Mouse (Mus musculus): ENCODE measurements around the gene Dock8. TPM values are rescaled to one million over a fixed set of nuclear protein-coding genes. Genes with fewer than 3 reads are reported as not detected.

Dock8 gene
- polyA plus RNA-seq, 1 experiment from 2014 or later, result 9.0 TPM

- 0 out of 2 replicates have a peak, but pooled peaks cover 9% of the 10 kb centered on the region for H3K4me1 ChIP-seq (replicated peaks; ENCODE audit: insufficient read depth, low read length)
- ATAC-seq (replicated peaks; ENCODE audit: low FRiP score, low read depth) (no peak), DNase-seq (ENCODE audit: low spot score) (no peak)
- H3K4me3 ChIP-seq (replicated peaks; ENCODE audit: low read depth, low read length), result no peak overlapping the region
- no peaks in the 10 kb centered on the region for H3K27me3 ChIP-seq (ENCODE audit: insufficient read depth, low read length)
- no peaks in the 10 kb centered on the region for H3K9me3 ChIP-seq (replicated peaks; ENCODE audit: low read length)
- 85% methylated on average over 9 of the region's 9 CpGs for WGBS
- TF ChIP-seq CTCF (IDR thresholded peaks at IDR 0.05; ENCODE audit: low read depth), result no peak
- no peak overlapping the region for H3K9ac ChIP-seq (ENCODE audit: low read depth, low read length)
- H3K36me3 ChIP-seq (ENCODE audit: insufficient read depth, low read length), result no peaks in the 10 kb centered on the region
- no peak overlapping the region for H3K27ac ChIP-seq
- H3K4me2 ChIP-seq (ENCODE audit: low read length), result no peak overlapping the region
Measured at GRCm38 (mm10) chr19:25062188-25062856, 63.0 kb downstream of the Dock8 start.

GRCm38 (mm10) chr19:25062857-25063240 is 63.5 kb downstream of the Dock8 start:
- ATAC-seq (replicated peaks; ENCODE audit: low FRiP score, low read depth), result no peak
- no peak overlapping the region for H3K4me3 ChIP-seq (replicated peaks; ENCODE audit: low read depth, low read length)

GRCm38 (mm10) chr19:25066229-25066628 is 66.9 kb downstream of the Dock8 start:
- Histone ChIP-seq H3K4me1 (replicated peaks; ENCODE audit: insufficient read depth, low read length) (no peaks in the 10 kb centered on the region), H3K36me3 (ENCODE audit: insufficient read depth, low read length) (no peaks in the 10 kb centered on the region), H3K4me3 (replicated peaks; ENCODE audit: low read depth, low read length) (no peak overlapping the region), H3K27ac (no peak overlapping the region), H3K9ac (ENCODE audit: low read depth, low read length) (no peak overlapping the region), H3K9me3 (replicated peaks; ENCODE audit: low read length) (no peaks in the 10 kb centered on the region), H3K4me2 (ENCODE audit: low read length) (no peak overlapping the region), H3K27me3 (ENCODE audit: insufficient read depth, low read length) (no peaks in the 10 kb centered on the region)
- ATAC-seq (replicated peaks; ENCODE audit: low FRiP score, low read depth), result no peak
- 73% methylated on average over 9 of the region's 9 CpGs for WGBS
- DNase-seq (ENCODE audit: low spot score), result no peak
- no peak for TF ChIP-seq CTCF (IDR thresholded peaks at IDR 0.05; ENCODE audit: low read depth)

More at GRCm38 (mm10) chr19:25062857-25063240, 63.5 kb downstream of the Dock8 start:
- H3K9ac ChIP-seq (ENCODE audit: low read depth, low read length), result no peak overlapping the region
- H3K4me1 ChIP-seq (replicated peaks; ENCODE audit: insufficient read depth, low read length), result 0 out of 2 replicates have a peak, but pooled peaks cover 9% of the 10 kb centered on the region
- WGBS, result 86% methylated on average over 2 of the region's 2 CpGs
- no peaks in the 10 kb centered on the region for H3K27me3 ChIP-seq (ENCODE audit: insufficient read depth, low read length)
- no peak for TF ChIP-seq CTCF (IDR thresholded peaks at IDR 0.05; ENCODE audit: low read depth)
- no peaks in the 10 kb centered on the region for H3K9me3 ChIP-seq (replicated peaks; ENCODE audit: low read length)
- DNase-seq (ENCODE audit: low spot score), result no peak
- no peak overlapping the region for H3K4me2 ChIP-seq (ENCODE audit: low read length)
- H3K36me3 ChIP-seq (ENCODE audit: insufficient read depth, low read length), result no peaks in the 10 kb centered on the region
- H3K27ac ChIP-seq, result no peak overlapping the region

- no peak for TF ChIP-seq CTCF (IDR thresholded peaks at IDR 0.05; ENCODE audit: low read depth)
- no peak overlapping the region for H3K4me3 ChIP-seq (replicated peaks; ENCODE audit: low read depth, low read length)
- no peaks in the 10 kb centered on the region for H3K36me3 ChIP-seq (ENCODE audit: insufficient read depth, low read length)
- DNase-seq (ENCODE audit: low spot score), result no peak
- H3K27ac ChIP-seq, result no peak overlapping the region
- no peaks in the 10 kb centered on the region for H3K9me3 ChIP-seq (replicated peaks; ENCODE audit: low read length)
- ATAC-seq (replicated peaks; ENCODE audit: low FRiP score, low read depth), result no peak
- H3K27me3 ChIP-seq (ENCODE audit: insufficient read depth, low read length), result no peaks in the 10 kb centered on the region
- H3K4me1 ChIP-seq (replicated peaks; ENCODE audit: insufficient read depth, low read length), result no peaks in the 10 kb centered on the region
- no peak overlapping the region for H3K9ac ChIP-seq (ENCODE audit: low read depth, low read length)
- WGBS, result 46% methylated on average over 8 of the region's 8 CpGs
- H3K4me2 ChIP-seq (ENCODE audit: low read length), result no peak overlapping the region
Measured at GRCm38 (mm10) chr19:25068518-25068917, 69.2 kb downstream of the Dock8 start.

GRCm38 (mm10) chr19:25072521-25072920 is 73.2 kb downstream of the Dock8 start:
- no peaks in the 10 kb centered on the region for H3K9me3 ChIP-seq (replicated peaks; ENCODE audit: low read length)
- H3K27ac ChIP-seq, result no peak overlapping the region
- no peaks in the 10 kb centered on the region for H3K27me3 ChIP-seq (ENCODE audit: insufficient read depth, low read length)
- no peaks in the 10 kb centered on the region for H3K4me1 ChIP-seq (replicated peaks; ENCODE audit: insufficient read depth, low read length)
- WGBS, result 95% methylated on average over 9 of the region's 9 CpGs
- H3K4me3 ChIP-seq (replicated peaks; ENCODE audit: low read depth, low read length), result no peak overlapping the region
- H3K9ac ChIP-seq (ENCODE audit: low read depth, low read length), result no peak overlapping the region
- TF ChIP-seq CTCF (IDR thresholded peaks at IDR 0.05; ENCODE audit: low read depth), result no peak
- DNase-seq (ENCODE audit: low spot score) (no peak), ATAC-seq (replicated peaks; ENCODE audit: low FRiP score, low read depth) (no peak)
- no peak overlapping the region for H3K4me2 ChIP-seq (ENCODE audit: low read length)
- H3K36me3 ChIP-seq (ENCODE audit: insufficient read depth, low read length), result no peaks in the 10 kb centered on the region

- WGBS, result 73% methylated on average over 6 of the region's 6 CpGs
- DNase-seq (ENCODE audit: low spot score) (no peak), ATAC-seq (replicated peaks; ENCODE audit: low FRiP score, low read depth) (no peak)
- no peaks in the 10 kb centered on the region for H3K27me3 ChIP-seq (ENCODE audit: insufficient read depth, low read length)
- H3K36me3 ChIP-seq (ENCODE audit: insufficient read depth, low read length), result no peaks in the 10 kb centered on the region
- no peaks in the 10 kb centered on the region for H3K4me1 ChIP-seq (replicated peaks; ENCODE audit: insufficient read depth, low read length)
- H3K4me2 ChIP-seq (ENCODE audit: low read length), result no peak overlapping the region
- no peak overlapping the region for H3K9ac ChIP-seq (ENCODE audit: low read depth, low read length)
- H3K9me3 ChIP-seq (replicated peaks; ENCODE audit: low read length), result no peaks in the 10 kb centered on the region
- H3K27ac ChIP-seq, result no peak overlapping the region
- no peak for TF ChIP-seq CTCF (IDR thresholded peaks at IDR 0.05; ENCODE audit: low read depth)
- no peak overlapping the region for H3K4me3 ChIP-seq (replicated peaks; ENCODE audit: low read depth, low read length)
Measured at GRCm38 (mm10) chr19:25074741-25075140, 75.4 kb downstream of the Dock8 start.

- no peaks in the 10 kb centered on the region for H3K9me3 ChIP-seq (replicated peaks; ENCODE audit: low read length)
- no peak overlapping the region for H3K9ac ChIP-seq (ENCODE audit: low read depth, low read length)
- 68% methylated on average over 7 of the region's 7 CpGs for WGBS
- no peaks in the 10 kb centered on the region for H3K4me1 ChIP-seq (replicated peaks; ENCODE audit: insufficient read depth, low read length)
- ATAC-seq (replicated peaks; ENCODE audit: low FRiP score, low read depth), result no peak
- no peak overlapping the region for H3K4me3 ChIP-seq (replicated peaks; ENCODE audit: low read depth, low read length)
- no peak overlapping the region for H3K27ac ChIP-seq
- H3K27me3 ChIP-seq (ENCODE audit: insufficient read depth, low read length), result no peaks in the 10 kb centered on the region
- H3K4me2 ChIP-seq (ENCODE audit: low read length), result no peak overlapping the region
- no peaks in the 10 kb centered on the region for H3K36me3 ChIP-seq (ENCODE audit: insufficient read depth, low read length)
- no peak for DNase-seq (ENCODE audit: low spot score)
- TF ChIP-seq CTCF (IDR thresholded peaks at IDR 0.05; ENCODE audit: low read depth), result no peak
Measured at GRCm38 (mm10) chr19:25077636-25078035, 78.3 kb downstream of the Dock8 start.

All from kidney, postnatal 0 days (tissue).